Mouse (Mus musculus) urinary bladder, postnatal 4 days (tissue): ENCODE data around the gene Col18a1.
"Not testable (repeated sequence)": the region's sequence is repeated elsewhere in the genome, so short reads cannot be mapped to it uniquely, and the experiment has no call there.

Experiments
- DNase-seq, 2 experiments: peaks; one replicate each; pipeline ENCODE4 v3.0.0; 2021 to 2022; ENCODE audit warnings: low spot score in 2 of 2

The Col18a1 gene

DNA sequence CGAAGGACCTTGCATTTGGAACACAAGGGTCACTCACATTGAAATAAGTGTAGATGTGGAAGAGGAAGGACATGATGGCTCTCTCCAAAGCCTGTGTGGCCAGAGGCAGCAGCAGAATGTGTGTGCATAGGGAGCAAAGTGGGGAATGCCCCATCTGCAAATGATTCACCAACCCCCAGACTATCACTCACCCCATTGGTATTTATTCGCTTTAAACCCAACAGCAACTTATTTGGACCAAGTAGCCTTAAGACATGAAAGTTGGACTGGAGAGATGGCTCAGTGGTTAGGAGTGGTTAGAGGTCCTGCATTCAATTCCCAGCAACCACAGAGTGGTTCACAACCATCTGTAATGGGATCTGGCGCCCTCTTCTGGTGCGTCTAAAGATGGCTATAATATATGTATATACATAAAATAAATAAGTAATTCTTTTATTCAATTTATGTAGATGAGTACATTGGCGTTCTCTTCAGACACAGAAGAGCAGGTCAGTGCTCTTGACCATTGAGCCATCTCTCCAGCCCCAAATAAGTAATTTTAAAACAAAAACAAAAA is 31.0 kb downstream of the Col18a1 start:
- DNase-seq = no peak

DNA sequence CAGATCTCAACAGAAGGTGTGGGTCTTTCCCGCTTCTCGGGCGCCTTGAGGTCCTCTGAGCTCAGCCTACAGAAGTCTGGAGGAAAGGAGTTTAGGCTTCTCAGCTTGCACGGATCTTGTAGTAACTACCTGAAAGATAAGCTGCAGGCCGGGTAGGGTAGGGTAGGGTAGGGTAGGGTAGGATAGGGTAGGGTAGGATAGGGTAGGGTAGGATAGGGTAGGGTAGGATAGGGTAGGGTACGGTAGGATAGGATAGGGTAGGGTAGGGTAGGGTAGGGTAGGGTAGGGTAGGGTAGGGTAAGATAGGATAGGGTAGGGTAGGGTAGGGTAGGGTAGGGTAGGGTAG is 31.6 kb downstream of the Col18a1 start:
- not testable (repeated sequence) for DNase-seq

DNA sequence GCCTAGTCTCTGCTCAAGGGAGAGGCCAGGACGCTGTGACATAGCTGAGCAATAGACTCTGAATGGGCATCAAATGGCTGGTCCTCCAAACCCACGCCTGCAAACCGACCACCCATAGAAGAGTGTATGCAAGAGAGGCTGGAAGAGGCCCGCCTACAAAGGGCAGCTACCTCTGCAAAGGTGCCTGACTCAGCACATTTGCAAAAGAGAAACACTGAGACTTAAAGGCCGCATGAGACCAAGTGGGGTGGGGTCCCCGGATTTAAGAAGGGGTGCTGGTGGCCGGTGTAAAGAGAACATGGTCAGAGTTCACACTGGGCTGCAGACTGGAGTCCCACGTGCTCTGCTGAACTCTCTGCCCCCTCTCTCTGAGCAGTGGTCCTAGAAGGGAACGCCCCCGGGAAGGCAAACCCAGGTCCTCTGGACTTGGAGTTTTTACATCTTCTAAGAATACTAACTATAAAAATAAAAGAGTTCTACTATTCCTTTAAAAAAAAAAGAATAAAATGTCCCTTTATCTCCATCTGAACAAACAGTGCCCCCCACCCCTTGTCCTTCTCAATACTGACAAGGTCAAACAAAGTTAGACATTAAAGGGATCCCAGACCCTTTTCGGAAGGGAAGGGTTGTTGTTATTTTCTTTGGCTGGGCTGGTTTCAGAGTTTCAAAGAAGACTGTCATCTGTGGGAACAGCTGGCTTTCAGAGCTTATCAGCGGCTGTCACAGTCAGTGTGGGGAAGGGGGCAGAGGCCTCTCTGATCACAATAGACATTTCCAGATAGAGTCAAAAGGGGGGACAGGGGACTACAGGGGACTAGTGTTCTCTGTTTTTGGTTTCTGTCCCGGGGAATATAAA is 32.2 kb downstream of the Col18a1 start:
- no peak for DNase-seq

DNA sequence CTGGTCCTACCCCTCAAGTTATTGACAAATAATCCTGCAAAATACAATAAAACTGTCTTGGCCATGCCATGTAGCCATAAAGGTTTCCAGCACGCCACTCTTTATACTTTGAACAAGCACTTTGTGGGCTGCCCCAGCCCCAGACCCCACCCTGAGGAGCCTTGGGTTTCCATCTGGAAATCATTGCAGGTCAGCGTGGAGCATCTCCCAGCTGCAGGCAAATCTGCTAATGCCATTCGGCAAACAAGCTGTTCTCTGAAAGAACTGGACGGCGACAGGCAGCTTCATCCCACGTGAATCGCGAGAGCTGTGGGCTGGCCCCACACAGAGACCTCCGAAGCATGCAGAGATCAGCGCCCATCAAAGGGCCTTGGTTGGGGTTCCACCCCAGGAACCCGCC is 34.2 kb downstream of the Col18a1 start:
- DNase-seq = no peak

DNA sequence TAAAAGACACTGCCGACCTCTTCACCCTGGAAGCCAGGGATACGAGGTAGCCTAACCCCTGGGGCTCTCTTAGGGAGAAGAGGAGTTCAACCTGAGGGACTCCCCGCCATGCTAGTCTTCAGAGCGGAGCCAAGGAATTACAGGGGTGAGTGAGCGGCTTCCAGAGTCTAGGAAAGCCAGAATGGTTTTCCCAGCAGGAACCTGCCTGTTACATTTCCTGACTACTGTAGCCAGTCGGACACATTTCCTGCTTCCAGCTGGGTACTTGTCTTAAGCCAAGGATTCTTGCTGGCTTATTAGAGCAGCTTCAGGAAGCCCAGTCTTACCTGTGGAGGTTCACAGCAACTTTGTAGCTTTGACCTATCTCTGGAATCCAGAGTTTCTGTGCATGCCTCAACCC is 34.8 kb downstream of the Col18a1 start:
- DNase-seq = no peak

DNA sequence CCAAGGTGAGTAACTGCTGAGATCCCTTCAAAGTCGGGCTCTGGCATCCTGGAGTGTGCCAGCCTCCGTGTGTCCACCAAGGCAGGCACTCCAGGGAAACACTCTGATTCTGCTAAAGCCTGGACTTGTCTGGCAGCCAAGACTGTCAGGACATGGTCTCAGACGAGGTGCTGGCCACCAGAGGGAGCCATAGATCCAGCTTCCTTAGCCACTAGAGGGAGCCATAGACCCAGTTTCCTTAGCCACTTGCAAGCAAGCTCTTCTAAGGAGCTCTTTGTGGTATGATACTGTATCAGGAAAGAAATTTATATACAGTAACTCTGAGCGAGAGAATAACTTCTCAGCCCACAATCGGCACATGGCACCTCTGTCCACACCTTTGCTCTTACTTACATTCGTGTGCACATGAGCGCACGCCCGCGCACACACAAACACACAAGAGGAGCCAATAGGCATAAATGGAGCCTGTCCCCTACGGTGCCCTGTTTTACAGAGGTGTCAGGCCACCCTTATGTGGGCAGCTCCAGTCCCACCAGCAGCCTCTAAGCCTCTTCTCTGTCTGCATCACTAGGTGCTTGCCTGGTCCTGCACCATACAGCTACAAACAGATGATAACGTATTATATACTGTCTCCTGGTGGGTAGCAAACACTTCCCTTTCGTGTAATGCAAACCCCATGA is 35.6 kb downstream of the Col18a1 start:
- DNase-seq = peak; percentile 85 to 91

DNA sequence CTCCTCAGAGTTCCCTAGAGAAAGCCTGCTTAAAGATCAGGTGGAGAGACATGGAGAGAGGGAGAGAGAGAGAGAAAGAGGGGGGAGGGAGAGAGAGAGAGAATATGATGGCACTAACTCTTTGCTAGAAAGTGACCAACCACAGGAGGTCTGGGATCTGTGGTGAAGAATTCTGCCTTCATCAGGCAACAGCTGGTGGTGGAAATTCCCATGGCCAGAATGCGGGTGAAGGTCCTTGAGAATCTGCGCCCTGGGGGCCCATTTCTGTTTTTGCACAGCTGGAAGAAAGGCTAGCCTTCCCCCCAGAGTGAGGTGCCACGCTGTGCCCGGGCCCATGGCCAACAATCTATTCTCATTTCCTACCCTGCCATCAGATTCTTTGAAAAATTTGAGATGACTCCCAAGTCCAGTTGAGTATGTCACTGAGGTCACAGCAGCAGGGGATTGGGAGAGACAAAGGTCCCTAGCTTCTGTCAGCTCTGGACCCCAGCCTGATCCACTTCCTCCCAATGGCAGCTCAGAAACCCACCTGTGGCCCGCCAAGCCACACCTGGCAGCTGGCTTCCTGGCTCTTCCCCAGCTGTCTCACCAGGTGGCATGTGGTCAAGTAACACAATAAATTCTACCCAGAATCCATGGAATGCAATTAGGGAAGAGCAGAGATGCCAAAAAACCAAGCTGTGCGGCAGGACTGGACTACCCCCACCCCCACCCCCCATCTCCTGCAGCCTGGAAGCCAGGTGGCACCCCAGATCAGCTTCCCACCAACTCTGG is 36.5 kb downstream of the Col18a1 start:
- no peak for DNase-seq

DNA sequence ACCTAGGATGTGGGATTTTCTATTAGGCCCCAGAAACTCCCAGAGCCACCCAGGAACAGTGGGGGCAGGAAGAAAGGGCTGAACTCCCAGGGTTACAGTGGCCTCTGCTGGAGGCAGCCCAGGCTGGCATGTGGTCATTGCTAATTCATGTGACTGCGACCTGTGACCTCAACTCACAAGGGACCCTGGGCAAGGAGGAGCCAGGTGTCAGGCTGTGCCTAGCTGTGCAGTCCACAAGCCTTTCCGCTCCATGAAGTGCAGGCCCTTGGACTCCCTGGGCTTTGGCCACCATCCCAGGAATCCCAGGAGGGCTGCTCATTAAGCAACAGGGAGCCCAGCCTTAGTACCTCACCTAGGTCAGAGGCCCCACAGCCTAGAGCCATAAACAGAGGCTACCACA is 38.4 kb downstream of the Col18a1 start:
- no peak for DNase-seq

DNA sequence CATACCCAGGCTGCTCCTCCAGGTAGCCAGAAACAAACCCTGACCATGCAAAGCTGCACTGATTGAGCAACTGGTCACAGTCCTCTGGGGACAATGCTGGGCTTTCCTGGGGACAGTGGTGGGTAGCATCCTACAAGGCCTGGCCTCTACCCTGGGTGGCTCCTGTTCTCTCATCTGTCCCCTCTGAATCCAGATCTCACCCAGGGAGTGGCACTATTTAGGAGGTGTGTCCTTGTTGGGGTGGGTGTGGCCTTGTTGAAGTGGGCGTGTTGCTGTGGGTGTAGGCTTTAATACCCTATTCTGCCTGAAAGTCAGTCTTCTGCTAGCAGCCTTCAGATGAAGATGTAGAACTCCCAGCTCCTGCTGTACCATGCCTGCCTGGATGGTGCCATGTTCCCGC is 39.8 kb downstream of the Col18a1 start:
- no peak for DNase-seq

DNA sequence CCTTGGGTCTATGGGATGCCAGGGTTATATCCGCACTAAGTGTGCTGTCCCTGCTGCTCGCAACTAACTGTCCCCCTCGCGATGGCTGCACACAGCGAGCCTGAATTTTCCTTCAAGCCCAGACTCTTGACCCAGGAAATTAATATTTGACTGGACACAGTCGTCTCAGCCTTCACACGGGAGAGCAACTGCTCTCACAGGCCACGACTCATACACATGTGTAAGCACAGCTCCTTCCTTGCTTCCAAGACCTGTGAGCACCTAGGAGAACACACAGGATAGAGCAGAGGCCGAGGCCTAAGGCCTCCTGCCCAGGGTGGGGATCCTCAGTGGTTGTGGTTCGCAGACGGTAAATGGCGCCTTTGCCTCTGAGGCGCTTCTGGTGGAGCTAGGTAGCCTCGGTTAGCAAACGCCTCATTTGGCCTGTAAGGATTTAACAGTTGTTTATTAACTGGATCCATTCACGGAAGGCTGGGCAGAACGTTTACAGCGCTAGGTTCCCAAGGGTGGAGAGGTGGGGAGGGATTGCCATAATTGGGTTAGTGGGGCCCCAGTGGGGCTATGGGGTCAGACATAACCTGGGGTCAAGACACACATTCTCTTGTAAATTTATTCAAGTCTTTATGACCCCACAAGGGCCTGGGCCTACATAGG is 41.1 kb downstream of the Col18a1 start:
- DNase-seq = no peak

DNA sequence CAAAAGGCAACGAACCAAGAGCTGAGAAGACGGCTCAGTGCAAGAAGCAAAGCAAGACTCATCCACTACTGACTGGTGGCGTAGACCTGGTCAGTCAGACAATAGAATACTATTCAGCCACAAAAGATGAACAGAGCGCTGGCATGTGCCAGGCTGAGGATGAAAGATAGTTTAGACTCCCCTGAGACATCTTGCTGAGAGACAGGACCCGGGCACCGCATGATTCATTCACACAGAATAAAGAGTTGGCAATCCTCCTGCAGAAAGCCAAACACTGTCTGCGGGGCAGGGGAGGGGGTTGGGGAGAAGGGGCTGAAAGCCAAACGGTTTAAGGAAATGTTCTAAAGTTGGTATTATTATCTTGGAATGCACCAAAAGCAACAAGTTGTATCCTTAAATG is 42.4 kb downstream of the Col18a1 start:
- no peak for DNase-seq

DNA sequence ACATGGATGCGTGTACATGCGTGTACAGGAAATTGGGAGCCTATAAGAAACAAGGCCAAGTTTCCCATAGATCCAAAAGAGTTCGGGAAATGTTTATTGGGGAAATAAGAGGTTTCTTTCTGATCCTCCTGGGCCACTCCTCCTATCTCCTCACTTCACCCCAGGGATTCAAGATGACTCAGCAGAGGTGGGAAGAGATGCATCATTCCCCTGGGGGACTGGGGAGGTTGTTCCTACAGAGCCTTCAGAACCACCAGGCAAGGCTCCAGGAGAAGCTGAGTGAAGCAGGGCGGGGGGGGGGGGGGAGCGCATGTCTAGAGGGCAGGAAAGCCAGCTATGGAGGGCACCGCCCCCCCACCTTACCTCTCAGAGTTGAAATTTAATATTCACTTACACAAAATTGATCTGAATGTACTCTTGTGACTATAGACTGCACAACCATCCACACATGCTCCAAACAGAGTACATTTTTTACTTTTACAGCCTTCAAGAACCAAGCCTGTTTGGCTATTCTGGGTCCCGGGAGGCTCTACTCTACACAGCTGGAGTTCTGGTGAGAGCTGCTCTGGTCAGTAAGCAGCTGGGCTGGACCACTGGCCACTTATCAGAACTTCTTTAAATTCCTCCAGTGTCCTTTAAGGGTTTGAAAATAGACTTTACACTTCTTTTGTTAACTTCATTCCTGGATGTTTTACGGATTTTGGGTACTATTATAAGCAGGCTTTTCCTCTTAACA is 44.9 kb downstream of the Col18a1 start:
- no peak for DNase-seq

DNA sequence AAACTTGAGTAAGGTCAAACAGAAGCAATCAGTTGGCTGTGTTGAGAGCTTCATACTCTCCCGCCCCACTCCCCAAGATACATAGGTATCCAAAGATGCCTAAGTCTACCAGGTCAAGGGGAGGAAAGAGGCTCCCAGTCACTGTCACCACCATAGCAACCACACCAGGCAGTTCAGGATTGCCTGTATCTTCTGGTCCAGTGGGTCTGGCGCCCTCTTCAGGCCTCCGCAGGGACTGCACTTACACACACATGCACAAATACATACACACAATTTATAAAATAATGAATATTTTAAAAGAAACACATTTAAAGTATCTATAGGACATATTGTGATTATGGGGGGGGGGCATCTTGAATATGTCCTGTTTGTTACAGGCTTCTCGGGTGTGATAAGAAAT is 45.8 kb downstream of the Col18a1 start:
- DNase-seq = no peak

DNA sequence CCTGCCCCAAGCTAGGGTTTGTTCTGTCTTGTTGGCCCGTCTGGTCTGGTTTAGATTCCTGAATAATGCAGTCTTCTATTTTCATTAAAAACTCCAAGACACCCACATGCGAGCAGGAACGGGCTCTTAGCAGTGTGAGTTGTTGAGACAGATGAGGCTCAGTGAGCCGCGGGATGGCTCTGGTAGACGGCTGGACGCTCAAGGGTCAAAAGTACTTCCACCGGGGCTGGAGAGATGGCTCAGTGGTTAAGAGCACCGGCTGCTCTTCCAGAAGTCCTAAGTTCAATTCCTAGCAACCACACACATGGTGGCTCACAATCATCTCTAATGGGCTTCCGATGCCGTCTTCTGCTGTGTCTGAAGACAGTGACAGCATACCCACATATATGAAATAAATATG is 46.9 kb downstream of the Col18a1 start:
- DNase-seq = no peak

DNA sequence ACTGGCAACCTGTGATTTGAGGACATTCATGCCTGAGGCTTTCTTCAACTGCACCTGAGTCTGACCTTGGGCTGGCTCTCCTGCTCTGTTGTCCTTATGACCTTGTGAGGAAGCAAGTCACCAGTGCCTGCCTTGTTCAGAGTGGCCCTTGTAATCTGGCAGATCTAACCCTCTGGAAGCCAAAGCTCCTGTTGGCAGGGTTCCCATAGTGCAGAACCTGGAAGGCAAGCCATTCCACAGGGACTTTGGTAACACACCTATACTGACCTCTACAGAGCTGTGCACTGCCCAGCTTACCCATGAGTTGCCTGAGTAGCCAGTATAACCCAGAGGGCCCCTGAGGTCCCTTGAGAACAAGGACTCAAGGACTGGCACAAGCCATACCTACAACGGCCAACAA is 48.0 kb downstream of the Col18a1 start:
- DNase-seq = no peak

DNA sequence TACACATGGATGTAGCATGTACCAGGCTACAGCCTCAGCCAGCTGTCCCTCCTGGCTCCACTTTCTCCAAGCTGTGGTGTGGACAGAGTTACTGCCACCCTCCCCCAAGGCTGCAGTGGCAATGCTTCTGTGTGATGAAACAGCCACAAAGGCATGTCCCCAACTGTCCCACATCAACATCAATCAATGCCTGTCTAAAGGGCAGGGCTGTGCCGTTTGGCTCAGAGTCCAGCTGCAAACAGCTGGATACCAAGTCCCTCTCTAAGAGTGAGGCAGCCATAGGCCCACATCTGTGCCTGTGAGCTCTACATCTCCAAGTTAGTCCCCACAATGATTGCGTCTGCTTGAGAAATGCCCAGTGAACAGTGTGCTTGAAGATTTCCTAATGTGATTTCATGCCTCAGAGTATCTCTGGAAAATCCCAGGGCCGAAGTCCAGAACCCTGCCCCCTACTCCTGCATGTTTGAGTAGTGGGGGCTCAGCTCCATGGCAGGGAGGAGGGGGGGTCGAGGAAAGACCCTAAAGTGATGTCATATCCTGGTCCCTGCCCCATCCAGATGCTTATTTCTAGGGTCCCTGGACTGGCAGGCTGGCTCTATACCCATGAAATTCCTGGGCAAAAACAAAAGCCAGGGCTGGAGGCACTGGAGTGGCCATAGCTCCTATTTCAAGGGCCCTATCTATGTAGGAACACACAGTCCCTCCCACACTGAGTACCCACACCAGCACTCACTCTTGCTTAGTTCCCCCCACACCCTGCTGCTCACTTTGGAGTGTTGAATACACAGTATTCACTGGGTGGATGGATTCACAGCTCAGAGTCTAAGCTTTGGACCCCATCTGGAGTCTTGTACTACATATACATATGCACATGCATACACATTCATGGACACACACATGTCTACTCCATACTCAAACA is 49.6 kb downstream of the Col18a1 start:
- DNase-seq = no peak

DNA sequence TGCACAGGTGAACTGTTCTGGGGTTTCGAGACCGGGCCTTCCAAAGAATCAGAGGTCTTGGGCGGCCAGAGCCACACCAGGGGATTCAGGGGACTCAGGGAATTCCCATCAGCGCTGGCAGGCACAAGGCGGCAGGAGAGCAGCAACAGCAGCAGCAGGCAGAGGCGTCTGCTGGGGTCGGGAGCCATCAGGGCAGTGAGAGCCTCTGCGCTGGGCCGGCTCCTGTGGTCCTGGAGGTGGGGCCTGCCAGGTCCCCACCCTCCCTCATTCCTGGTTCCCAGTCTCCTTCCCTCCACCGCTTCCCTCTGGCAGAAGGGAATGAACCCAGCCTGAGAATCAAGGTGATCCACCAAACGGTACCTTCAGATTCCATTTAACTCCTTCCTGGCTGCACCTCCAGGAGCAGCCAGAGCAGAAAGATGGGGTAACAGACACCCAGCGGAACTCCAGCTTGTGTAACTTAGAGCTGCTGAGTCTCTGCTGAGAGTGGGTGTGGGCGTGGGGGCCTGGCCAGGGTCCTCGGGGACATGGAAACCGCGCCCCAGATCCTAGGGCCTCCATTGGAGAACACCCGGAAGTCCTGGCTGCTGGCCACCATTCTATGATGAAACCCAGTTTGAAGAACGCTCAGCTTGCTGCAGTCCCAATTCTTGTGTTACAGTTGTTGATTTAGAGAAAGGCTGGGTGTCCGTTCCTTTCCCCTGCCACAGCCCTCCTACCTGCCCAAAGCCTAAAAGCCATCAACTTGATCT is 52.7 kb downstream of the Col18a1 start:
- DNase-seq = peak; percentile 69 to 83

DNA sequence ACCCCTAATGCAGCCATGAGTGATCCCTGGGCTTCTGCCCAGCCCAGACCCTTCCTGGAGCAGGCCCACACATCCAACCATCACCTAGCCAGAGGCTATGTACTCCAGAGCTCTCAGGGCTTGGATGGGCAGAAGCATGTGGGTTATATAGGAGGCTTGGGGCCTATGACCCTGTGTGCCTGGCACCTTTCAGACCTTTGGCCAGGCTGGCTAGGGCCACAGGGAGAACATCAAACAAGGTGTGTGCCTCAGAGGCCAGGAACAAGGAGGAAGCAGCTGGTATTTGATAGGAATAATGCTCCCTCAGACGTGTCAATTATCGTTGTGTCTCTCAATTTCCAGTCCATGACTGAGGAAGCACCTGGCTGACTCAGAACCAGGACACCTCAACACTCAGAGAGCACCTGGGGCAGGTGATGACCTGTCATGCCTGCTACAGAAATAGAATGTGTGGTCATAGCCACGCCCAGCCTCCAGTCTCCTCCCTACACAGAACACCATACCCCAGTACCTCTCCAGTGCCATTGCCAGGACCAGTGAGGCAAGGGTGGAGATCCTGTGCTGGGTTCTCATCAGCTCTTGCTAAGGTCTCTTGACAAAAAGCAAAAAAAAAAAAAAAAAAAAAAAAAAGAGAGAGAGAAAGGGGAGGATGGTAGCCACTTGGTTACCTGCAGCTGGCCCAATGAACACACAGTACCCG is 54.6 kb downstream of the Col18a1 start:
- no peak for DNase-seq

DNA sequence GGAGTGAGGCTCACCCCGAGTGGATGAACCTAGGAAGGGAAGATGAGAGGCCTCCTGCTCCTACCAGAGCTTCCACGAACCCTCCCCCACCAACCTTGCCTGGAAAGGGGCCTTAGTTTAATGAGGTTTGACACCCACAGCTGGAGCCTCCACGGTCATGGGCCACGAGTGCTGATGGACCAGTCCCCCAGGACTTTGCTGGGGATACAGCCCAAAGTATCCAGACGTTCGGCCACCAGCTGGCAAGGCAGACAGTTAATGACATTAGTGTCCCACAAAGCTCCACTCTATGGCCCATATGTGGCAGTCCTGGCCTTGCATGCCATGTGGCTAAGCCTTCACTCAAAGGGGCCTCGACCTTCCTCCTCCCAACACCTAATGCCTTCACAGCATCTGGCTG is 55.5 kb downstream of the Col18a1 start:
- DNase-seq = no peak
